Mouse (Mus musculus): Measurements from ENCODE around the gene Phf14. TPM values are rescaled to one million over a fixed set of nuclear protein-coding genes. Genes with fewer than 3 reads are reported as not detected.
"Not testable (repeated sequence)": the region's sequence is repeated elsewhere in the genome, so short reads cannot be mapped to it uniquely, and the experiment has no call there.

Phf14 gene
- polyA plus RNA-seq (2012; rRNA removed) = 3.8 and 6.6 TPM in 2 replicates

DNA sequence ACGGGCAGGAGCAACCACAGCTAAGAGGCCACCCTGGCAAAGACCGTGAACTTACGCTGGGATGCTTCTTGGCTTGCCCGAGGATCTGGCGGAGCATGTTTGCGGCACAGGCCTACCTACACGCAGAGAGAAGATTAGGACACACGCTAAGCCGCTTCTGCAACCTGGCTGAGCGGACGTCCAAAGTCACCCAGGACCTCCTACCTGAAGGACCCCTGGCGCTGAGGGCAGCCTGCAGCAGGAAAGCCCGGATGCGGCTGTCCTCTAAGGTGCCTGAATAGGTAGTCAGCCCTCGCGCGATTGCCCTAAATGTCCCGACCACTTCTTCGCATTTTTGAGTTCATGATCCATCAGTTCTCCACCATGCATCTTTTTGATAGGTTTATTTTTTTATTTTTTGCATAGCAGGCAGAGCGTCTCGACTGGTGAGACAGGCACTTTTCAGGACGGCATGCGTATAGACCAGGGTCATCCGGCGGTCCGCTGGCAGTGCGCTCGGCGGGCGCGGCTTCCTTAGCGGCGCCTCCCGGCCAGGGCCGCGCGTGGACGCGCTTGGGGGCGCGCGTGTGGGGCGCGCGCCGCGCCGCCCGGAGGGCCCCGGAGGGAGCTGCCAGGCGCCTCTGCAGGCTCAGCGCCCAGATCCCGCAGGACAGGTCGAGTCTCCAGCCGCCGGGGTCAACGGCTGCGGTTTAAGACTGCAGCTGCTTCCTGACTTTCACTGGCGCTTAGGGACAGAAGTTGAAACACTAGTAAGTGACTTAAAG is at the start of gene Phf14, which contains the start of gene Ndufa4:
TSS of gene Phf14 (plus strand) at position 541 of the 764 bp plus-strand sequence.
TSS of gene Ndufa4 (minus strand) at position 229 of the 764 bp plus-strand sequence.
- DNase-seq = peak; percentile 90
- Histone ChIP-seq H3K4me1 (ENCODE audit: control insufficient read depth, insufficient read depth, low read length) (peaks cover 6% of the 10 kb centered on the region), H3K4me3 (replicated peaks; ENCODE audit: extremely low read depth, low read depth, low read length) (peak within 1 kb of the TSS; percentile 100)
- TF ChIP-seq POLR2A (IDR thresholded peaks at IDR 0.05; ENCODE audit: borderline replicate concordance, extremely low read depth, low read depth, low read length) = peak; percentile 97; the same call in 1 of the 2 replicates
- TF ChIP-seq CTCF (IDR thresholded peaks at IDR 0.05; ENCODE audit: insufficient read depth, low read length) = no peak
- under 1% methylated on average over 59 of the region's 59 CpGs for WGBS

GRCm38 (mm10) chr6:11875364-11875763 is 32.2 kb upstream of the Phf14 start:
- not testable (repeated sequence) for DNase-seq; H3K4me3 ChIP-seq (replicated peaks; ENCODE audit: extremely low read depth, low read depth, low read length); H3K4me1 ChIP-seq (ENCODE audit: control insufficient read depth, insufficient read depth, low read length)
- WGBS = no CpG with 5 or more reads among the region's 2 CpGs

DNA sequence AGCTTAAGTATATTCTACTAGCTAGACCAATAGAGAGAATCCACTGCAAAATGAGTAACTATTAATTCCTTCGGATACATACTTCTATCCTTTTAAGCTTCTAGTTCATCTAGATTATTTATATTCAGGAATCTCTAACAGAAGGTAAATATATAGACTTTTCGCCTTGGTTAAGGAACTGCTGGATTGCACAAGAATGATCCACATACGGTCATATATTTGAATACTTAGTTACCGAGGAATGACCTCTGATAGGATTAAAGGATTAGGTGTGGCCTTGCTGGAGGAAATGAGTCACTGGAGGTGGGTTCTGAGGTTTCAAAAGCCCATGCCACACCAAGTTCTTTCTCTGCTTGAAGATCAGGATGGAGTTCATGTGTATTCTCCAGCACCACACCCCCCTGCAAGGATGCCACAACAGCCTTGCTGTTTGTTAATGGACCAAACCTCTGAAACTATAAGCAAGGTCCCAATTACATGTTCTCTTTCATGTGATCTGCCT is 6.7 kb upstream of the Phf14 start:
- Histone ChIP-seq H3K4me1 (ENCODE audit: control insufficient read depth, insufficient read depth, low read length) (no peaks in the 10 kb centered on the region), H3K4me3 (replicated peaks; ENCODE audit: extremely low read depth, low read depth, low read length) (no peak overlapping the region)
- DNase-seq = no peak
- TF ChIP-seq CTCF (IDR thresholded peaks at IDR 0.05; ENCODE audit: insufficient read depth, low read length) (no peak), POLR2A (IDR thresholded peaks at IDR 0.05; ENCODE audit: borderline replicate concordance, extremely low read depth, low read depth, low read length) (no peak)
- 84% methylated on average over 4 of the region's 4 CpGs for WGBS

- no peak for DNase-seq
- WGBS = under 1% methylated on average over 5 of the region's 5 CpGs
- peaks cover 6% of the 10 kb centered on the region for H3K4me1 ChIP-seq (ENCODE audit: control insufficient read depth, insufficient read depth, low read length)
- TF ChIP-seq POLR2A (IDR thresholded peaks at IDR 0.05; ENCODE audit: borderline replicate concordance, extremely low read depth, low read depth, low read length) (no peak), CTCF (IDR thresholded peaks at IDR 0.05; ENCODE audit: insufficient read depth, low read length) (no peak)
- peak overlapping the region; percentile 100 for H3K4me3 ChIP-seq (replicated peaks; ENCODE audit: extremely low read depth, low read depth, low read length)
These were observed 730 bp upstream of the Phf14 start for GRCm38 (mm10) chr6:11906890-11907268.

DNA sequence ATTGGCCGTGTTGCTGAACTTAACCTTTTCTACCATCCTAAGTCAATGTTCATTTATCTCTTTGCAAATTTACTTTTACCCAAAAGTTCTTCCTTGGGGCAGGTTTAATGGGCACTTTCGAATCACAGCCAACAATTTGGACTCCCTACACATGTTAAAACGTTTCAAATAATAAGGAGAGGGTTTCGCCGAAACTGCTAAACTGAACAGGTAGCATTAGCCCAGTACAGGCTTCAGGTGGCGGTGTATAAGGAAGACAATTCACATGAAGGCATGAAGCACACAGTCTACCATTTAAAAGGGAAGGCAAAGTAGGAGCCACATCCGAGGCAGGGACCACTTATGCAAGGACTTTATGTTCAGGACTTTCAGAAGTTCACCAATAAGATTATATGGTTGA is 561 bp downstream of the Phf14 start:
- H3K4me3 ChIP-seq (replicated peaks; ENCODE audit: extremely low read depth, low read depth, low read length) = peak overlapping the region; percentile 89
- no peak for DNase-seq
- TF ChIP-seq POLR2A (IDR thresholded peaks at IDR 0.05; ENCODE audit: borderline replicate concordance, extremely low read depth, low read depth, low read length) (no peak), CTCF (IDR thresholded peaks at IDR 0.05; ENCODE audit: insufficient read depth, low read length) (no peak)
- H3K4me1 ChIP-seq (ENCODE audit: control insufficient read depth, insufficient read depth, low read length) = peaks cover 6% of the 10 kb centered on the region
- WGBS = 26% methylated on average over 7 of the region's 7 CpGs

DNA sequence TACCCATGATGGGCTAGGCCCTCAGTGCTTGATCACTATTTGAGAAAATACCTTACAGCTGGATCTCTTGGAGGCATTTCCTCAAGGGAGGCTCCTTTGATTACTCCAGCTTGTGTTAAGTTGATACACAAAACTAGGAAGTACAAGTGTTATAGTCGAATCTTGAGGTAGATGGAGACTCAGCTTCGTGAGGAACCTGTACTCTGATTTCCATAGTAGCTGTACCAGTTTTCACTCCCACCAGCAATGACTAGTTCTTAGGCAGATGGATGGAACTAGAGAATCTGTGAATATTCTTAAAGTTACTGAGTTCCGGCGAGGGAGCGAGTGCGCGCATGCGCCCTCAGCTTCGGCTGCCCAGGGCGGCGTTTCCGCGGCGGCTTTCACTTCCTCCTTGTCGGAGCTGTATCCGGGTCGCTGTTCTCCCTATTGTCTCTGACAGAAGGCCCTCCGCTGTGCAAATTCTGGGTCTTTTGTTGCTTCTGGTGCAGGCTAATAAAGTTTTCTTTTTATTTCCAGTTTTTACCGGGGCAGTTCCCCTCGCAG is 18.0 kb downstream of the Phf14 start:
- H3K4me1 ChIP-seq (ENCODE audit: control insufficient read depth, insufficient read depth, low read length) = peaks cover 8% of the 10 kb centered on the region
- DNase-seq = peak; percentile 68
- peak overlapping the region; percentile 81 for H3K4me3 ChIP-seq (replicated peaks; ENCODE audit: extremely low read depth, low read depth, low read length)
- peak; percentile 70; the same call in 1 of the 2 replicates for TF ChIP-seq POLR2A (IDR thresholded peaks at IDR 0.05; ENCODE audit: borderline replicate concordance, extremely low read depth, low read depth, low read length)
- no peak for TF ChIP-seq CTCF (IDR thresholded peaks at IDR 0.05; ENCODE audit: insufficient read depth, low read length)
- WGBS = under 1% methylated on average over 19 of the region's 20 CpGs

GRCm38 (mm10) chr6:11926082-11926595 is 18.5 kb downstream of the Phf14 start:
- DNase-seq = peak; percentile 35
- peak overlapping the region; percentile 81 for H3K4me3 ChIP-seq (replicated peaks; ENCODE audit: extremely low read depth, low read depth, low read length)
- peaks cover 8% of the 10 kb centered on the region for H3K4me1 ChIP-seq (ENCODE audit: control insufficient read depth, insufficient read depth, low read length)
- WGBS = under 1% methylated on average over 30 of the region's 40 CpGs
- TF ChIP-seq CTCF (IDR thresholded peaks at IDR 0.05; ENCODE audit: insufficient read depth, low read length) (no peak), POLR2A (IDR thresholded peaks at IDR 0.05; ENCODE audit: borderline replicate concordance, extremely low read depth, low read depth, low read length) (no peak)

DNA sequence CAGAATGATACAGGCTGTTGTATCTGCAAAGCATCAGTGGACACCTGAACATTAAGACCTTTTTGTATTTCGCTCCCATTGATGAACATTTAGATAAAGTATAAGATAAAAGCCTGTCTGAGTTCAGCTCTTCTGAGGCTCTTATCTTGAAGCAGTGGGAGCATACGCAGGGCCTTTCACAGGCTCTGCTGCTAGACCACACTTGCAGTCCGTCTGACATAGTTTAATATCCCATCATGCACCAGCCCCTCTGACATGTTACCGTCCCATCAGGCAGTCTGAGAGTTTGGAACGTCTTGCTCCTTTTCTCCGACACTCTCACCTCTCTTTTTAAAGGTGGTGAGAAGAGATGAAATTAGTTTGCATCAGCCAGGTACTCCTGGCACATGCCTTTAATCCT is 19.9 kb downstream of the Phf14 start:
- Histone ChIP-seq H3K4me1 (ENCODE audit: control insufficient read depth, insufficient read depth, low read length) (peaks cover 8% of the 10 kb centered on the region), H3K4me3 (replicated peaks; ENCODE audit: extremely low read depth, low read depth, low read length) (no peak overlapping the region)
- no peak for TF ChIP-seq CTCF (IDR thresholded peaks at IDR 0.05; ENCODE audit: insufficient read depth, low read length)
- no peak for TF ChIP-seq POLR2A (IDR thresholded peaks at IDR 0.05; ENCODE audit: borderline replicate concordance, extremely low read depth, low read depth, low read length)
- no peak for DNase-seq
- WGBS = 60% methylated on average over 6 of the region's 6 CpGs

DNA sequence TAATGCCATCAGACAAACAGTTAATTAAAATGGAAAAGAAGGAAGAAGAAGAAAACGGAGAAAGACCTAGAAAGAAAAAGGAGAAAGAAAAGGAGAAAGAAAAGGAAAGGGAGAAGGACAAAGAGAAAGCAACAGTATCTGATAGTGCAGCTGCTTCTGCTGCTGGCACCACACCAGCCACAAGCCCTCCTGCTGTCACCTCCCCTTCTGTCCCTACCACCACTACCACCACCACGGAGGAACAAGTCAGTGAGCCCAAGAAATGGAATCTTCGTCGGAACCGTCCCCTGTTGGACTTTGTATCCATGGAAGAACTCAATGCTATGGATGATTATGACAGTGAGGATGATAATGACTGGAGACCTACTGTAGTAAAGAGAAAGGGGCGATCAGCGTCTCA is 25.8 kb downstream of the Phf14 start:
- TF ChIP-seq CTCF (IDR thresholded peaks at IDR 0.05; ENCODE audit: insufficient read depth, low read length) (no peak), POLR2A (IDR thresholded peaks at IDR 0.05; ENCODE audit: borderline replicate concordance, extremely low read depth, low read depth, low read length) (no peak)
- WGBS = 94% methylated on average over 7 of the region's 7 CpGs
- Histone ChIP-seq H3K4me1 (ENCODE audit: control insufficient read depth, insufficient read depth, low read length) (no peaks in the 10 kb centered on the region), H3K4me3 (replicated peaks; ENCODE audit: extremely low read depth, low read depth, low read length) (no peak overlapping the region)
- DNase-seq = no peak

All from lung, adult 2 months (tissue).